Mouse (Mus musculus): ENCODE measurements around the gene Esrrg.

DNA sequence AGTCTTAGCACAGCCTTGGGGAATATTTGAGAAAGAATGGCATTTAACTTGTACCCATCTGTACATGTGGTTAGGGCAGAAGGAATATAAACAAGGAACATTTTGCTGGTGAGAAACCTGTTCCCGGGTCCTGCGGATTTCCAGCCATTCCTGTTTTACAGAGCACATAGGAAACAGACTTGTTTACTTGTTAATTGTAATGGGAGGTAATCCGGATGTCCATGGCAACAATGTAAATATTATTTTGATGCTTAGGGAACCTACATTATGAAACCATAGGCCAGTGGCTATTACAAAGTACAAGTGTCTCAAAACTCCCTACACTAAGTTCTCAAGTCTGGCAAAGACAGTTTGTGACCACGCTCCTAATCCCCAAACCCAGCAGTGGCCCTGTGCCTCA lies 290.9 kb downstream of the Esrrg start:
- no peak for TF ChIP-seq GATA1 (IDR thresholded peaks at IDR 0.05; ENCODE audit: borderline replicate concordance, low read length)
- no peak for TF ChIP-seq FLI1 (IDR thresholded peaks at IDR 0.05; ENCODE audit: low read length)

Data from megakaryocyte, embryonic 14.5 days (primary cell).